Mouse (Mus musculus): ENCODE results near the gene H3f3a.

GRCm38 (mm10) chr1:180762679-180763078 lies 51.1 kb downstream of the H3f3a start:
- TF ChIP-seq EP300 (IDR thresholded peaks at IDR 0.05; ENCODE audit: low read depth) (no peak), CTCF (IDR thresholded peaks at IDR 0.05; ENCODE audit: low read depth) (no peak)
